Mouse (Mus musculus) liver, adult (tissue): Measurements from ENCODE around the gene Sirt4.

Source experiments
- GATA4 ChIP-seq: IDR thresholded peaks from 2 replicates; pipeline ENCODE4 v1.6.1; 2014; ENCODE audit warnings: mild to moderate bottlenecking, low read length; ENCODE audit not compliant: insufficient replicate concordance

The Sirt4 gene

DNA sequence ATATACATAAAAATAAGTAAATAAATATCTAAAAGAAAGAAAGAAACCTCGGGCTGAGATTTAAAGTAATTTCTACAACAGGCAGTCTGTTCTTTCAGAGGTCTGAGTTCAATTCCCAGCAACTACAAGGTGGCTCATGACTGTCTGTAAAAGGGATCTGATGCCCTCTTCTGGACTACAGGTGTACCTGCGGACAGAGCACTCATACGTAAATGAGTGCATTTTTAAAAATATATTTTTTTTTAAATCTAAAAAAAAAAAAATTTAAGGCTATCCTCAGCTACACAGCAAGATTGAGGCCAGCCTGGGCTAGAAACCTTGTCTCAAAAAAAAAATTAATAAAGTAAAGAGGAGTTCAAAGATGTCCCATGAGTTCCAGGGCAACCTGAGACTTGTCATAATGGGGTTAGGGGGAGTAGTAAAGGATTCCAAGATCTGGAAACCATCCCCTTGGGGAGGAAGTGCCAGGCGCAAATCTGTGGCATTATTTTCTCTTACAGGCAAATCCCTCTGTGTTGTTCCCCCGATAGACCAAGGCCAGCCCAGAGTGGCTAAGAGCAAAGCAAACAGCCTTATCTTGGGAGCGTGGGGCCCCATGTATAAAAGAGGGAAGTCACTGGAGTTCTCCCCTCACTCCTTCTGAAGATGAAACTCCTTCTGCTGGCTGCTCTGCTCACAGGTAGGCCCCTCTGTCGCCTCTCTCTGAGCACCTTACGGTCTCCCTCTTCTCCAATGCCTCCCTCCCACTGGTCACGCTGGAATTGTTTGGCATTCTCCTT lies 18.7 kb downstream of the Sirt4 start, which contains the start of gene Pla2g1b:
TSS of gene Pla2g1b (plus strand) at position 621 of the 779 bp plus-strand sequence.
- no peak for TF ChIP-seq GATA4

DNA sequence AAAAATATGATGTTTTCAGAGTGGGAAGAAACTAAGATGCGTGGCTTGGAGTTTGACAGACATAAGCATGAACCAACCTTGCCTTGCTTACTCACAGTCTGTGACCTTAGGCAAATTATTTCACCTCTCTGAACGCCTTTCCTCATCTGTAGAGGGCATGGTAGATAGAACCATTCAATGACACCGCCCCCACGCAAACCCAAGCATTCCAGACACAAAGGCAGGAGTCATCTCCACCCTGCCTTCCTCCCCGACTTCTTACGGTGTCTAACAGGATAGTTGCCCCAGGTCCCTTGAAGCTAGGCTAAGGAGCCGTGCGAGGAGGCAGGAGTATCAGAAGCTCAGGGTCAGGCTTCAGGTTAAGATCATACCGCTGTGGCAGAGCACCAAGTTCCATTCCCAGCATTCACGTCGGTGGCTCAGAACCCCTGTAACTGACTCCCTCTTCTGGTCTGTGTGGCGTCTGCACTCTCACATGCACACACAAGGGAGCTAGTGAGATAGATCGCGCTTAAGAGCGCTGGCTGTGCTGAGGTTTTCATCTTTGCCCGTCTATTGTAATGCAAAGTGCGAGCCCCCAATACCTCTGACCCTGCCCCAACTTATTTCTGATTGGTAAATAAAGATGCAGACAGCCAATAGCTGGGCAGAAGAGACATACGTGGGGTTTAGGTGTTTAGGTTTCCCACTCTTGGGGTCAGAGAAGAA lies 20.0 kb downstream of the Sirt4 start:
- TF ChIP-seq GATA4: no peak

DNA sequence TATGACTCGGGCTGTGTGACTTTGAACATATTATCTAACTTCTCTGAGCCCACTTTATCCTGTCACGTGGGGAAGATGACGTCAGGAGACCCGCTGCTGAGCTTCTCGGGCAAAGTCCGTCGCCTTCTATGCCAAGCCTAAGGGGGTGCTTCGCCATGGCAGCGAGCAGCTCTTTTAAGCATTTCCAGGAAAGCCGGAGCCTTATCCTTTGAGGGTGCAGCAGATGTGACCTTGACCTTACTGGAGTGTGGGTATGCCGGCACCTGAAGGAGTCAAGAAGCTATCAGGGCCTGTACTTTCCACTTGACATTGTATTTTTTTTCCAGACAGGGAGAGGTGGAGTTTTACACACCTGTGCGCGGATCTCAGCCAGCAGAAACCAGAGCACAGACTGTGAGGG lies 25.6 kb downstream of the Sirt4 start:
- TF ChIP-seq GATA4: no peak

DNA sequence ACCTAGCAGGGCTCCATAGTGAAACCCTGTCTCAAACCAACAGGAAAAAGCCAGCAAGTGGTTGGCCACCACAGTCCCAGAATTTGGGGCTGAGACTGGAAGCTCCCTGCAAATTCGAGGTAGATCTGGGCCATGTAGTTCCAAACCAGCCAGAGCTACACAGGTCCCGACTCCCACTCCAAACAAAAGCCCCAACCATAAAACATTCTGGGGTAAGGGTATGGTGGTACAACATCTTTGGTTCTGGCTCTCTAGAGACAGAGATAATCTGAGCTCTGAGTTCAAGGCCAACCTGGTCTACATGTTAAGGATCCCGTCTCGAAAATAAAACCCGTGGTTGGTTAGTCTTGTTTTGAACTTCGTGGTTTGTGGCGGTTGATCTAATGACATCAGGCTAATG lies 28.7 kb downstream of the Sirt4 start:
- no peak for TF ChIP-seq GATA4

DNA sequence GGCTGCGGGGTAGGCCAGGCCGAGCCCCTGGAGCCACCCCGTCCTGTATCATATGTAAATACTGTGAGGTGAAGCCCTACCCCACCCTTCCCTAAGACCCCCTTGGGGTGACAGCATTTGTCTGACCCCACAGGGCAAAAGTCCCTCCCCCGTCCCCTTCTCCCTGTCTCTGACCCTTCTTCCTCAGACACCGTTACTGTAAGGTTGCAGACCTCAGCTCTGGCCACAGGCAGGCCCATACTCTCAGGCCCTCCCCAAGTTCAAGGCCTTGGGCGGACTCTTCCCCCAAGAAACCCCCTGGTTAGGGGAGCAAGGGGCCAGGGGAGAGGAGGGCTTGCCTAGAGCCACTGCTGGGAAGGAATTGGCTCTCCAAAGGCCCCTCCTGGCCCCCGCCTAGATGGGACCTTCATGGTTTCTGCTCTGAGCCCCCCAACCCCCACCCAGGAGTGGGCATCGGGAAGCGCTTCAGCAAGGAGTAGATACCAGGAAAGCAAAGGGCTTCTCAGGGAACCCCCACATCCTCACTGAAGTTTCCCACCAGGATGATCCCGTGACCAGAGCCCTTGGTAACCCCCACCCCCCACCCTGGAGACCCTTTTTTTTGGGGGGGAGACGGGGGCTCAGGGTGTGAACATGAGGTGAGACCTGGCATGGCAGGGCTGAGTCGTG lies 30.0 kb downstream of the Sirt4 start:
- TF ChIP-seq GATA4: no peak

DNA sequence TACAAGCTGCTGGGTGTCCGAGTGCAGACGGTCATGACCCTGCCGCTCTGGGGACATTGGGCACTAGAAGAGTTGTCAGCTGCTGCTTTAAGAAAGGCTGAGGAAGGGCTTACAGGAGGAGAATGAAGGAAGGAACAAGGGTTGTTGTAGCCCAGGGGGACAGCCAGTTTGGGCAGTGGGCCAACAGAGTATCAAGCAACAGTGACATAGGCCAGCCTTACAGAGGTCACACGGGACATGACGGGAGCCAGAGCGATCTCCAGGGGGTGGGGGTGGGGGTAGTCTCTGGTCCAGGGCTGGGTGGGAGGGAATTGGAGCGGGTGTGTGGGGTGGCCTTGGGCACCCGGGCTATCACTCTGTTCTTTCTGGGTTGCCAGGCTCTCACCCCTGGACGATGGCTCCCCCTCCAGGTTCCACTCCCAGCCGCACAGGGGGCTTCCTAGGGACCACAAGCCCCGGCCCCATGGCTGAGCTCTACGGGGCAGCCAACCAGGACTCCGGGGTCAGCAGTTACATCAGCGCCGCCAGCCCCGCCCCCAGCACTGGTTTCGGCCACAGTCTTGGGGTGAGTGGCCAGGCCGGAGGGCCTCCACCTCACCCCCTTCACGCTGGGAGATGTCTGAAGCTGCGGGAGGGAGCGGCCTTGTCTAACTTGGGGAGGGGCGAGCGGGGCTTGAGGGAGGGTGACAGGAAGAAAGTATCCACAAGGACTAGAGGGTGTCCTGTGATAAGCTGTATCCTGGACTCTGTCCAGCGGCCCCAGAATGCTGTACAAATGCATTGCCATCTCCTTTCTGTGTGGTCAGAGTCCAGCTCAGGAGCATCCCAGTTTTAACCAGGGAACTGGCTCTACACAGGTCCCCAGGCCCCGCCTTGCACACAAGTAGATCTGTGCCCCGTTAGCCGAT lies 33.9 kb downstream of the Sirt4 start:
- no peak for TF ChIP-seq GATA4

DNA sequence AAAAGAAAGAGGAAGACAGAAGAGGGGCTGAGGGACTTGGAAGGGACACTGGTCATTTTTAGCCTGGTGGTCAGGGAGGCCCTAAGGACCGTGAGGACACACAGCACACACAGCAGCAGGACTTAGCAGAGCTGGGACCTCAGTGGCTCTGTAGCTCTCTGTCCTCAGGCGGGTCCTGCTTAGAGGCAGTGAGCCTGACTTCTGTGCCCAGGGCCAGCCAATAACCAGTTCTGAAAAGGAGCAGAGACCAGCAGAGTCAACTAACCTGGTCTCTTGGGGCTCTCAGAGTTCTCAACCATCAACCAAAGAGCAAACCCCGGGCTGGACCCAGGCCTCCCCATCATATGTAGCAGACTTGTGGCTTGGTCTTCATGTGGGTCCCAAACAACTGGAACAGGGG lies 35.3 kb downstream of the Sirt4 start:
- no peak for TF ChIP-seq GATA4

DNA sequence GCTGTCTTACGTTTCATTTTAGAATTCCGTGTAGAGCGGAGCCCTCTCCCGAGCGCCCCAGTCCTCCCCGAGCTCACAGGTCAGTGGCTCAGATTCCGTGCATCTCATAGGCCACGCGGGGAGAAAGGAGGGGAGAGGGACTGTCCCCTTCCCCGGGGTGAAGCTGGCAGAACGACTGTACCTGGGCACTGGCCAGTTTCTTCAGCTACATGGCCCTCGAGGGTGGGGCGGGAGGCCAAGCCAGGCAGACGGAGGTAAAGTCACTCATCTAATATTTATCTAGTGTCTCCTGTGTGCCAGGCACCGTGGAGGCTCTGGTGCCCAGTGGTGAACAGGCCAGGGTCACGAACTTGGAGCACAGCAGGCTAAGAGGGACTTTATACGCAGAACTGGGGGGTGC lies 37.4 kb downstream of the Sirt4 start:
- TF ChIP-seq GATA4: no peak

DNA sequence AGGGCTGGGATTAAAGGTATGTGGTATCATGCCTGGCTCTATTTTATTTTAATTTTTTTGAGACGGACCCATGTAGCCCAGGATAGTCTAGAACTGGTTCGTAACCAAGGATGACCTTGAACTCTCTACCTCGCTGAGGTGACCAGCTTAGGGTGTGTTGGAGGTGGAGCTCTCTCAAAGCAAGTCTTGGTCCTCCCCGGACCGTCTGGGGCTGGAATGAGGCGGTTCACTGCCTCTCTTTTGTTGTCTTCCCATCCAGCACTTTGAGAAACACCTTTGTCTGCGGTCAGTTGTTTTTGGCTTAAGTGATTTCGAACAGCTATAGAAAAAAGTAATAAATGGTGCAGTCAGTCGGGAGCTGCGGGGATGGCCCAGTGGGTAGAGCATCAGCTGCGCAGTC lies 40.4 kb downstream of the Sirt4 start:
- no peak for TF ChIP-seq GATA4

DNA sequence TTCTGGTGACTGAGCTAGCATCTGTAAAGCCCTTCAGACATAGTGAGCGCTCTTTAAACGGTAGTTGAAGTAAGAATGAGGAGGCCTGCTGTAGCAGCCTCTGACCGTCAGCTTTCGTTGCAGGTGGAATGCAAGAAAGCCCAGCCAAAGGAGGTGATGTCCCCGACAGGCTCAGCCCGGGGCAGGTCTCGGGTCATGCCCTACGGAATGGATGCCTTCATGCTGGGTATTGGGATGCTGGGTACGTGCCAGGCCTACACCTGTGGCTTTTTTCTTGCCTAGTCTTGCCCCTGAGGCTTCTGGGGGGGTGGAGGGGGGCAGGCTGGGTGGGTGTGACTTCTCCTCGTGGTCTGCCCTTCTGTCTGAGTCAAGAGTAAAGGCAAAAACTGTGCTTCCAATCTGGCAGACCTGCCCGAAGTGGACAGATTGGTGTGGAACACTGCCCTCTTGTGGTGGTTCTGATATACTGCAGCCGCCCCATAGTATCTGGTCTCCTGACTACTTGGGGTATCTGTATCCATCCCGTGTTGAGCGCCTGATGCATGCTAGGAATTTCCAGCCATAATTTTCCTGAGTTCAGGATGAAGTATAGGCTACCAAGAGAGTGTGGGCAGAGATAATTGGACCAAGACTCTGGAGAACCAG lies 43.2 kb downstream of the Sirt4 start:
- no peak for TF ChIP-seq GATA4

DNA sequence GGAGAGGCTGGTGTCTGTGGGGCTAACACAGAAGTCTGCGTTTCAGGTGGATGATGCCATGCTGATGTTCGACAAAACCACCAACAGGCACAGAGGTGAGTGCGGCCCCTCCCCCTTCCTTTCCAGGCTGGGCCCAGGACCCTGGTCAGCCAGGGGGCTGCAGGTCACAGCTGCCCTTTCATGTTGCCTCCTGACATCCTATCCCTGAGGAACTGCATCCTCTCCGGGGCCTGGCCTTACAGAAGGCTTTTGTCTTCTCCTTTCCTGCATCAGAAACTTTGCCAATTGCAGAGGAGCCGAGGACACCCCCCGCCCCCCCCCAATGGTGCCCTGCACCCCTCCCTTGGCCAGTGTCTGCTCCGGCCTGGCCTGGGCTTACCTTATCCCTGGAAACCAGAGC lies 45.9 kb downstream of the Sirt4 start:
- TF ChIP-seq GATA4: no peak

DNA sequence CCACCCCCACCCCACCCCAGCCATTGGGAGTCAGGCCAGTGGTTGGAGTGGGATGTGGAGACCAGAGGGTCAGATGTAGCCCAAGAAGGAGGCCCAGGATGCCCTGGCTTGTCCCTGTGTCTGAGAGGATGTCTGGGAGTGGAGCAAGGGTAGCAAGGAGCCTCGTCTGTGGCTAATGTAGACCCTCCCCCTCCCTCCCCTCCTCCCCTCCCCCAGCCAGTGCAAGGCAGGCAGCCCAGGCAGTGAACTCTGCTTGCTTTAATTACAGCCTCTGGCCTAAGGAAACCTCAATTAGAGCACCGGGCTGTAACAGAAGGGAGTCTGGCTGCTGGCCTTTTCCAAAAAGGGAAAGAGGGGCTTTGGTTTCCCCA lies 46.6 kb downstream of the Sirt4 start:
- TF ChIP-seq GATA4: no peak

DNA sequence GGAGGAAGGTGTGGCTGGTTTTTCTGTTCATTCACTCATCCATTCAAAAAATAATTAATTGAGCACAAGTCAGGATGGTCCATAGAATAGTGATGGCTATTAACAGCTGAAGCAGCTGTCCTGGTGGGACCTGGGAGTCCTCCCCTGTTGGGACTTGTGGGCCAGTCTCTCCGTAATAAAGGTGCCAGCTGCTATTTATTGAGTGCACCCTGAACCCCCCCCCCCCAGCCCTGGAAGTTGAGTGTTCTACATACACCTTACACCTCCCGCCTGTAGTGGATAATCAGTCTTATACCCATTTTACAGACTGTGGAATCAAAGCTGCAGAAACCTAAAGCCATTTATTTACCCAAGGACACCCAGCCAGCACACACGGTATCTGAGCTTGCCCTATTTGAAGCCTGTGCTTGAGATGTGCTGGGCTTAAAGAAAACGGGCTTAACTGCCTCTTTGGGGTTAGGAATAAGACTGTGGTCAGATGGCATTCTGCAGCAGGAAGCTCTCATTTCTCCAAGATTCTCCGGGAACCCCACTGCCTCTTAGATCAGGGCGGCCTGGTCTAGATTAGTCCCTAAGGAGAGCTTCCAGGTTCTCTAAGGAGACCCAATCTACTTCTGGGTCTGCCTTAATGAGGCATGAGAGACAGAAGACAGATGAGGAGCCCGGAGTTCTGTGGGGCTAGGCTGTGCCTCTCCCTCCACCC lies 47.1 kb downstream of the Sirt4 start:
- TF ChIP-seq GATA4: no peak
